Mouse (Mus musculus): ENCODE measurements around the gene Spi1. TPM values are rescaled to one million over a fixed set of nuclear protein-coding genes. Genes with fewer than 3 reads are reported as not detected.

The Spi1 gene
- polyA plus RNA-seq, 1 experiment from 2014 or later = 3.3 TPM

- H3K4me3 ChIP-seq = no peak overlapping the region
- ATAC-seq (ENCODE audit: low FRiP score, low read depth) = no peak
- peaks cover 24% of the 10 kb centered on the region for H3K27me3 ChIP-seq
- no peak overlapping the region for H3K27ac ChIP-seq (replicated peaks)
- no peaks in the 10 kb centered on the region for H3K9me3 ChIP-seq
- H3K4me1 ChIP-seq = peaks cover 8% of the 10 kb centered on the region
- no peaks in the 10 kb centered on the region for H3K36me3 ChIP-seq
- H3K4me2 ChIP-seq (replicated peaks) = no peak overlapping the region
- H3K9ac ChIP-seq (replicated peaks) = no peak overlapping the region
- 85% methylated on average over 1 of the region's 1 CpGs for WGBS
These were observed 36.5 kb downstream of the Spi1 start for GRCm38 (mm10) chr2:91118647-91119046.

GRCm38 (mm10) chr2:91119061-91119460 is 36.9 kb downstream of the Spi1 start:
- Histone ChIP-seq H3K4me1 (peaks cover 8% of the 10 kb centered on the region), H3K36me3 (no peaks in the 10 kb centered on the region), H3K4me3 (no peak overlapping the region), H3K4me2 (replicated peaks) (no peak overlapping the region), H3K9me3 (no peaks in the 10 kb centered on the region), H3K27me3 (peaks cover 24% of the 10 kb centered on the region), H3K27ac (replicated peaks) (no peak overlapping the region), H3K9ac (replicated peaks) (no peak overlapping the region)
- ATAC-seq (ENCODE audit: low FRiP score, low read depth) = no peak
- 94% methylated on average over 19 of the region's 19 CpGs for WGBS

- no peak overlapping the region for H3K4me3 ChIP-seq
- peaks cover 8% of the 10 kb centered on the region for H3K4me1 ChIP-seq
- no peak for ATAC-seq (ENCODE audit: low FRiP score, low read depth)
- H3K9ac ChIP-seq (replicated peaks) = no peak overlapping the region
- WGBS = 84% methylated on average over 6 of the region's 6 CpGs
- no peak overlapping the region for H3K27ac ChIP-seq (replicated peaks)
- H3K36me3 ChIP-seq = no peaks in the 10 kb centered on the region
- H3K4me2 ChIP-seq (replicated peaks) = no peak overlapping the region
- no peaks in the 10 kb centered on the region for H3K9me3 ChIP-seq
- H3K27me3 ChIP-seq = peaks cover 24% of the 10 kb centered on the region
These were observed 37.4 kb downstream of the Spi1 start for GRCm38 (mm10) chr2:91119551-91119950.

- Histone ChIP-seq H3K9ac (replicated peaks) (no peak overlapping the region), H3K36me3 (no peaks in the 10 kb centered on the region), H3K4me1 (peaks cover 4% of the 10 kb centered on the region), H3K4me3 (no peak overlapping the region), H3K27ac (replicated peaks) (no peak overlapping the region), H3K4me2 (replicated peaks) (no peak overlapping the region), H3K27me3 (peaks cover 23% of the 10 kb centered on the region), H3K9me3 (no peaks in the 10 kb centered on the region)
- 77% methylated on average over 6 of the region's 6 CpGs for WGBS
- no peak for ATAC-seq (ENCODE audit: low FRiP score, low read depth)
These were observed 38.1 kb downstream of the Spi1 start for GRCm38 (mm10) chr2:91120261-91120671.

GRCm38 (mm10) chr2:91121011-91121410 is 38.8 kb downstream of the Spi1 start:
- H3K9ac ChIP-seq (replicated peaks) = no peak overlapping the region
- H3K27ac ChIP-seq (replicated peaks) = no peak overlapping the region
- H3K4me2 ChIP-seq (replicated peaks) = no peak overlapping the region
- H3K36me3 ChIP-seq = no peaks in the 10 kb centered on the region
- H3K27me3 ChIP-seq = peaks cover 15% of the 10 kb centered on the region
- ATAC-seq (ENCODE audit: low FRiP score, low read depth) = no peak
- no peak overlapping the region for H3K4me3 ChIP-seq
- WGBS = 84% methylated on average over 6 of the region's 6 CpGs
- H3K4me1 ChIP-seq = no peaks in the 10 kb centered on the region
- no peaks in the 10 kb centered on the region for H3K9me3 ChIP-seq

- Histone ChIP-seq H3K9me3 (no peaks in the 10 kb centered on the region), H3K4me1 (no peaks in the 10 kb centered on the region), H3K27ac (replicated peaks) (no peak overlapping the region), H3K4me2 (replicated peaks) (no peak overlapping the region), H3K36me3 (no peaks in the 10 kb centered on the region), H3K4me3 (no peak overlapping the region), H3K9ac (replicated peaks) (no peak overlapping the region), H3K27me3 (peaks cover 11% of the 10 kb centered on the region; the same call in 1 of the 2 replicates)
- ATAC-seq (ENCODE audit: low FRiP score, low read depth) = no peak
- WGBS = 56% methylated on average over 8 of the region's 8 CpGs
These were observed 39.3 kb downstream of the Spi1 start for GRCm38 (mm10) chr2:91121497-91121896.

GRCm38 (mm10) chr2:91123521-91123920 is 41.3 kb downstream of the Spi1 start:
- Histone ChIP-seq H3K4me1 (no peaks in the 10 kb centered on the region), H3K9ac (replicated peaks) (no peak overlapping the region), H3K36me3 (no peaks in the 10 kb centered on the region), H3K27ac (replicated peaks) (no peak overlapping the region), H3K27me3 (no peaks in the 10 kb centered on the region), H3K9me3 (no peaks in the 10 kb centered on the region), H3K4me2 (replicated peaks) (no peak overlapping the region), H3K4me3 (no peak overlapping the region)
- no peak for ATAC-seq (ENCODE audit: low FRiP score, low read depth)
- 88% methylated on average over 6 of the region's 6 CpGs for WGBS

- H3K27me3 ChIP-seq = no peaks in the 10 kb centered on the region
- H3K9me3 ChIP-seq = no peaks in the 10 kb centered on the region
- no peaks in the 10 kb centered on the region for H3K36me3 ChIP-seq
- H3K4me1 ChIP-seq = no peaks in the 10 kb centered on the region
- H3K4me2 ChIP-seq (replicated peaks) = no peak overlapping the region
- WGBS = 90% methylated on average over 10 of the region's 10 CpGs
- no peak for ATAC-seq (ENCODE audit: low FRiP score, low read depth)
- no peak overlapping the region for H3K9ac ChIP-seq (replicated peaks)
- no peak overlapping the region for H3K27ac ChIP-seq (replicated peaks)
- H3K4me3 ChIP-seq = no peak overlapping the region
These were observed 42.9 kb downstream of the Spi1 start for GRCm38 (mm10) chr2:91125101-91125500.

GRCm38 (mm10) chr2:91128761-91129160 is 46.6 kb downstream of the Spi1 start:
- H3K36me3 ChIP-seq = no peaks in the 10 kb centered on the region
- no peaks in the 10 kb centered on the region for H3K4me1 ChIP-seq
- H3K27ac ChIP-seq (replicated peaks) = no peak overlapping the region
- no peak overlapping the region for H3K4me2 ChIP-seq (replicated peaks)
- WGBS = 87% methylated on average over 5 of the region's 5 CpGs
- H3K4me3 ChIP-seq = no peak overlapping the region
- no peaks in the 10 kb centered on the region for H3K27me3 ChIP-seq
- no peak for ATAC-seq (ENCODE audit: low FRiP score, low read depth)
- H3K9ac ChIP-seq (replicated peaks) = no peak overlapping the region
- no peaks in the 10 kb centered on the region for H3K9me3 ChIP-seq

- Histone ChIP-seq H3K4me1 (no peaks in the 10 kb centered on the region), H3K27ac (replicated peaks) (no peak overlapping the region), H3K36me3 (no peaks in the 10 kb centered on the region), H3K9me3 (no peaks in the 10 kb centered on the region), H3K27me3 (no peaks in the 10 kb centered on the region), H3K9ac (replicated peaks) (no peak overlapping the region), H3K4me2 (replicated peaks) (no peak overlapping the region), H3K4me3 (no peak overlapping the region)
- no peak for ATAC-seq (ENCODE audit: low FRiP score, low read depth)
- 93% methylated on average over 6 of the region's 6 CpGs for WGBS
These were observed 47.9 kb downstream of the Spi1 start for GRCm38 (mm10) chr2:91130126-91130525.

- H3K9ac ChIP-seq (replicated peaks) = no peak overlapping the region
- H3K4me2 ChIP-seq (replicated peaks) = no peak overlapping the region
- H3K4me3 ChIP-seq = no peak overlapping the region
- H3K27me3 ChIP-seq = no peaks in the 10 kb centered on the region
- no peak overlapping the region for H3K27ac ChIP-seq (replicated peaks)
- H3K4me1 ChIP-seq = no peaks in the 10 kb centered on the region
- ATAC-seq (ENCODE audit: low FRiP score, low read depth) = no peak
- 91% methylated on average over 15 of the region's 15 CpGs for WGBS
- no peaks in the 10 kb centered on the region for H3K9me3 ChIP-seq
- no peaks in the 10 kb centered on the region for H3K36me3 ChIP-seq
These were observed 49.1 kb downstream of the Spi1 start for GRCm38 (mm10) chr2:91131251-91131650.

- Histone ChIP-seq H3K9ac (replicated peaks) (no peak overlapping the region), H3K27me3 (no peaks in the 10 kb centered on the region), H3K4me1 (no peaks in the 10 kb centered on the region), H3K36me3 (peaks cover 7% of the 10 kb centered on the region; the same call in 1 of the 2 replicates), H3K4me3 (no peak overlapping the region), H3K4me2 (replicated peaks) (no peak overlapping the region), H3K9me3 (no peaks in the 10 kb centered on the region), H3K27ac (replicated peaks) (no peak overlapping the region)
- 82% methylated on average over 3 of the region's 3 CpGs for WGBS
- no peak for ATAC-seq (ENCODE audit: low FRiP score, low read depth)
These were observed 49.8 kb downstream of the Spi1 start for GRCm38 (mm10) chr2:91132035-91132434.

Data from midbrain, embryonic 12.5 days (tissue).